In the genomic region with DNA sequence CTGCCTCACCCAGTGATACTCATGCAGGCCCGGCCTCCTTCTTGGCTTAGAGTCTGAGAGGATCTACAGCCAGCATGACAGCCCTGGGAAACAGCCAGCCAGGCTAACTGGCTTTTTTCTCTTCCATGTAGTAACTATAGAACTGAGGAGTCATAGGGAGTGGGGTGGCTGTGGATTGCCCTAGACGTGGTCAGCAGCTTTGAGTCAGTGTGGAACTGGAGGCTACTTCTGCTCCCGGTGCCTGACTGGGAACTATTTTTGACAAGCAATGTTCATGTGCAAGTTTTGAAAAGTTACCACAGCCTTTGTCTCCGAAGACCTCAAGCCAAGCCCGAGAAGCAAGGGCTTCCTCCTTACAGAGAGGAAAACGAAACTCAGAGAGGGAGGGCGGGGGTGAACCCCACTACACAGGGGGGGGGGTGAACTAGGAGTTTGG, we compare ENCODE assay signal across 11 mouse cellular contexts. TPM values are rescaled to one million over a fixed set of nuclear protein-coding genes. Genes with fewer than 3 reads are reported as not detected.
DNase-seq lines count a peak whose midpoint lies in the region; ATAC-seq and TF ChIP-seq lines count a peak whose summit lies in the region.
"Had no signal": no experiment of that assay in that cellular context is flagged by ENCODE, and none has a peak within 500 bp of the region (broad histone marks: within the 10 kb centered on the region; RNA-seq: fewer than 3 reads in every experiment).

No protein-coding gene starts in this region.

- H3K4me3 ChIP-seq in embryonic facial prominence, embryonic 14.5 days (ENCODE audit: low read depth, low read length) = no peak overlapping the region
- no peak overlapping the region for H3K4me3 ChIP-seq in embryonic facial prominence, embryonic 10.5 days
- H3K4me3 ChIP-seq in midbrain, embryonic 11.5 days (ENCODE audit: low read depth, low read length) = no peak overlapping the region
- H3K4me3 ChIP-seq in midbrain, embryonic 15.5 days = no peak overlapping the region
- H3K4me3 ChIP-seq in cerebellum, adult 2 months (replicated peaks; ENCODE audit: insufficient read depth, low read depth, low read length) = no peak overlapping the region
- H3K4me3 ChIP-seq: midbrain, embryonic 10.5 days had no signal

- H3K4me1 ChIP-seq in embryonic facial prominence, embryonic 14.5 days (ENCODE audit: control insufficient read depth, insufficient read depth, low read length) = no peaks in the 10 kb centered on the region
- H3K4me1 ChIP-seq in embryonic facial prominence, embryonic 10.5 days = no peaks in the 10 kb centered on the region
- no peaks in the 10 kb centered on the region for H3K4me1 ChIP-seq in midbrain, embryonic 11.5 days (ENCODE audit: control insufficient read depth, insufficient read depth, low read length)
- H3K4me1 ChIP-seq in midbrain, embryonic 15.5 days = no peaks in the 10 kb centered on the region
- no peaks in the 10 kb centered on the region for H3K4me1 ChIP-seq in cerebellum, adult 2 months (ENCODE audit: control insufficient read depth, insufficient read depth, low read length)
- H3K4me1 ChIP-seq: midbrain, embryonic 10.5 days had no signal

- peak; percentile 3 for DNase-seq in embryonic facial prominence, embryonic 14.5 days (ENCODE audit: low spot score)
- no peak for DNase-seq in embryonic facial prominence, embryonic 10.5 days (ENCODE audit: low spot score)
- DNase-seq in midbrain, embryonic 11.5 days (ENCODE audit: low spot score, missing footprints) = peak; percentile 44
- DNase-seq in heart, postnatal 4 days = peak; percentile 14
- DNase-seq in spleen, postnatal 4 days (ENCODE audit: low spot score in 2 of 2) = peak; percentile 37 to 67
- no peak for DNase-seq in cerebellum, adult 2 months
- DNase-seq: retina, postnatal 1 day had no signal

- ATAC-seq in embryonic facial prominence, embryonic 14.5 days (ENCODE audit: low read depth) = no peak
- no peak for ATAC-seq in midbrain, embryonic 11.5 days (ENCODE audit: low FRiP score)
- ATAC-seq in midbrain, embryonic 15.5 days (replicated peaks) = no peak
- ATAC-seq in erythroid progenitor cell, adult 5-6 weeks (replicated peaks; ENCODE audit: low FRiP score, poor library complexity, severe bottlenecking) = no peak
- ATAC-seq: intestine, embryonic 16.5 days had no signal

- no peaks in the 10 kb centered on the region for H3K27me3 ChIP-seq in embryonic facial prominence, embryonic 14.5 days (replicated peaks; ENCODE audit: control insufficient read depth, insufficient read depth, low read length)
- H3K27me3 ChIP-seq in embryonic facial prominence, embryonic 10.5 days (replicated peaks; ENCODE audit: low read depth, poor library complexity, severe bottlenecking) = peaks cover 3% of the 10 kb centered on the region; the same call in 1 of the 2 replicates
- H3K27me3 ChIP-seq in midbrain, embryonic 11.5 days (ENCODE audit: control insufficient read depth, insufficient read depth, low read length) = no peaks in the 10 kb centered on the region
- H3K27me3 ChIP-seq in midbrain, embryonic 15.5 days (replicated peaks) = no peaks in the 10 kb centered on the region
- H3K27me3 ChIP-seq in cerebellum, adult 2 months (ENCODE audit: control insufficient read depth, insufficient read depth, low read length) = no peaks in the 10 kb centered on the region

- WGBS in embryonic facial prominence, embryonic 14.5 days = 75% methylated on average over 7 of the region's 7 CpGs
- 80% methylated on average over 7 of the region's 7 CpGs for WGBS in embryonic facial prominence, embryonic 10.5 days
- 83% methylated on average over 7 of the region's 7 CpGs for WGBS in midbrain, embryonic 11.5 days
- WGBS in midbrain, embryonic 15.5 days = 84% methylated on average over 7 of the region's 7 CpGs
- 52% methylated on average over 7 of the region's 7 CpGs for WGBS in cerebellum, adult 2 months

- no peaks in the 10 kb centered on the region for H3K9me3 ChIP-seq in embryonic facial prominence, embryonic 14.5 days (ENCODE audit: control insufficient read depth, low read length)
- no peaks in the 10 kb centered on the region for H3K9me3 ChIP-seq in embryonic facial prominence, embryonic 10.5 days
- no peaks in the 10 kb centered on the region for H3K9me3 ChIP-seq in midbrain, embryonic 11.5 days (ENCODE audit: control insufficient read depth, low read length)
- no peaks in the 10 kb centered on the region for H3K9me3 ChIP-seq in midbrain, embryonic 15.5 days
- H3K9me3 ChIP-seq: midbrain, embryonic 10.5 days had no signal

- H3K4me2 ChIP-seq in embryonic facial prominence, embryonic 14.5 days (ENCODE audit: low read depth, low read length) = no peak overlapping the region
- no peak overlapping the region for H3K4me2 ChIP-seq in midbrain, embryonic 11.5 days
- H3K4me2 ChIP-seq in midbrain, embryonic 15.5 days = no peak overlapping the region

- no peak for TF ChIP-seq POLR2A in cerebellum, adult 2 months (IDR thresholded peaks at IDR 0.05; ENCODE audit: borderline replicate concordance, insufficient read depth, low read length)

- H3K36me3 ChIP-seq in embryonic facial prominence, embryonic 14.5 days (ENCODE audit: control insufficient read depth, insufficient read depth, low read length) = no peaks in the 10 kb centered on the region
- no peaks in the 10 kb centered on the region for H3K36me3 ChIP-seq in embryonic facial prominence, embryonic 10.5 days (replicated peaks)
- no peaks in the 10 kb centered on the region for H3K36me3 ChIP-seq in midbrain, embryonic 11.5 days (ENCODE audit: control insufficient read depth, insufficient read depth, low read length)
- no peaks in the 10 kb centered on the region for H3K36me3 ChIP-seq in midbrain, embryonic 15.5 days (replicated peaks)
- H3K36me3 ChIP-seq: midbrain, embryonic 10.5 days had no signal

- H3K9ac ChIP-seq in embryonic facial prominence, embryonic 14.5 days (ENCODE audit: low read depth, low read length) = no peak overlapping the region
- H3K9ac ChIP-seq in midbrain, embryonic 11.5 days (ENCODE audit: low read length) = no peak overlapping the region
- no peak overlapping the region for H3K9ac ChIP-seq in midbrain, embryonic 15.5 days

- TF ChIP-seq CTCF in cerebellum, adult 2 months (IDR thresholded peaks at IDR 0.05; ENCODE audit: borderline replicate concordance, insufficient read depth, low read depth, low read length) = no peak

- no peak overlapping the region for H3K27ac ChIP-seq in embryonic facial prominence, embryonic 14.5 days (replicated peaks; ENCODE audit: low read depth, low read length)
- no peak overlapping the region for H3K27ac ChIP-seq in embryonic facial prominence, embryonic 10.5 days (replicated peaks)
- no peak overlapping the region for H3K27ac ChIP-seq in midbrain, embryonic 11.5 days (ENCODE audit: low read depth, low read length)
- no peak overlapping the region for H3K27ac ChIP-seq in midbrain, embryonic 15.5 days
- no peak overlapping the region for H3K27ac ChIP-seq in cerebellum, adult 2 months (ENCODE audit: insufficient read depth, low read length)
- H3K27ac ChIP-seq: midbrain, embryonic 10.5 days had no signal

RNA-seq across cellular contexts. Expression of gene Hck, which starts 8.8 kb away (rescaled TPM):
- 11.6 and 12.1 TPM in 2 replicates for polyA plus RNA-seq in embryonic facial prominence, embryonic 14.5 days (2014; fragmentation: Nextera tagmentation; extraction: Ambion mirVana)
- polyA plus RNA-seq in embryonic facial prominence, embryonic 10.5 days (2016; fragmentation: Nextera tagmentation; extraction: Ambion mirVana) = 1.3 and 1.4 TPM in 2 replicates
- polyA plus RNA-seq in midbrain, embryonic 11.5 days (2014; fragmentation: Nextera tagmentation; extraction: Ambion mirVana) = 2.4 and 2.5 TPM in 2 replicates
- 2.9 and 3.3 TPM in 2 replicates for polyA plus RNA-seq in midbrain, embryonic 15.5 days (2015; fragmentation: Nextera tagmentation; extraction: Ambion mirVana)
- total RNA-seq in heart, postnatal 4 days (2021) = 1 to 10 TPM; 1.1 to 1.2 TPM
- total RNA-seq in erythroid progenitor cell, adult 5-6 weeks (2015; ENCODE audit: low replicate concordance) = 35.7 and 36.5 TPM in 2 replicates
- total RNA-seq in erythroid progenitor cell, adult 5-6 weeks (2017; ENCODE audit: low replicate concordance) = 19.4 and 38.2 TPM in 2 replicates
- 1.2 and 1.4 TPM in 2 replicates for polyA plus RNA-seq in cerebellum, adult 2 months (2012; rRNA removed)

RNA-seq across cellular contexts. Expression of gene Tm9sf4, which starts 44.0 kb away (rescaled TPM):
- polyA plus RNA-seq in embryonic facial prominence, embryonic 14.5 days (2014; fragmentation: Nextera tagmentation; extraction: Ambion mirVana) = 97.9 and 100.0 TPM in 2 replicates
- polyA plus RNA-seq in embryonic facial prominence, embryonic 10.5 days (2016; fragmentation: Nextera tagmentation; extraction: Ambion mirVana) = 68.2 and 73.0 TPM in 2 replicates
- 80.9 and 85.9 TPM in 2 replicates for polyA plus RNA-seq in midbrain, embryonic 11.5 days (2014; fragmentation: Nextera tagmentation; extraction: Ambion mirVana)
- polyA plus RNA-seq in midbrain, embryonic 15.5 days (2015; fragmentation: Nextera tagmentation; extraction: Ambion mirVana) = 82.0 and 88.7 TPM in 2 replicates
- total RNA-seq in heart, postnatal 4 days (2021) = 10 to 100 TPM; 68.7 to 73.8 TPM
- 18.0 and 21.4 TPM in 2 replicates for total RNA-seq in erythroid progenitor cell, adult 5-6 weeks (2015; ENCODE audit: low replicate concordance)
- 16.9 and 30.3 TPM in 2 replicates for total RNA-seq in erythroid progenitor cell, adult 5-6 weeks (2017; ENCODE audit: low replicate concordance)
- 78.6 and 82.5 TPM in 2 replicates for polyA plus RNA-seq in cerebellum, adult 2 months (2012; rRNA removed)

RNA-seq across cellular contexts. Expression of gene Ccm2l, which starts 51.3 kb away (rescaled TPM):
- polyA plus RNA-seq in embryonic facial prominence, embryonic 14.5 days (2014; fragmentation: Nextera tagmentation; extraction: Ambion mirVana) = 2.7 and 2.9 TPM in 2 replicates
- polyA plus RNA-seq in embryonic facial prominence, embryonic 10.5 days (2016; fragmentation: Nextera tagmentation; extraction: Ambion mirVana) = 1.2 TPM in 2 replicates
- 1.2 and 2.1 TPM in 2 replicates for polyA plus RNA-seq in midbrain, embryonic 11.5 days (2014; fragmentation: Nextera tagmentation; extraction: Ambion mirVana)
- polyA plus RNA-seq in midbrain, embryonic 15.5 days (2015; fragmentation: Nextera tagmentation; extraction: Ambion mirVana) = 1.7 and 2.7 TPM in 2 replicates
- 10 to 100 TPM; 24.1 to 25.3 TPM for total RNA-seq in heart, postnatal 4 days (2021)
- total RNA-seq in erythroid progenitor cell, adult 5-6 weeks (2015; ENCODE audit: low replicate concordance) = 0.72 TPM in 1 of 2 replicates, not detected in the other
- total RNA-seq in erythroid progenitor cell, adult 5-6 weeks (2017; ENCODE audit: low replicate concordance) = not detected in 2 replicates
- polyA plus RNA-seq in cerebellum, adult 2 months (2012; rRNA removed) = 9.0 and 11.4 TPM in 2 replicates

Comparison
In these comparisons a context has a peak if more than half of its experiments do, and no peak if none do; other contexts are left out.
1. DNase-seq: peak in embryonic facial prominence, embryonic 14.5 days (single experiment), midbrain, embryonic 11.5 days (single experiment), heart, postnatal 4 days (single experiment) and spleen, postnatal 4 days (2 of 2); none in embryonic facial prominence, embryonic 10.5 days (single experiment) and cerebellum, adult 2 months (0 of 2).